Mouse (Mus musculus) spleen, postnatal 36 days (tissue): Measurements from ENCODE around the gene Foxn1.

Experiments
- DNase-seq, 2 experiments: peaks; one replicate each; pipeline ENCODE4 v3.0.0; 2022; ENCODE audit warnings: low spot score in 2 of 2, mixed read lengths in 1 of 2

The Foxn1 gene

DNA sequence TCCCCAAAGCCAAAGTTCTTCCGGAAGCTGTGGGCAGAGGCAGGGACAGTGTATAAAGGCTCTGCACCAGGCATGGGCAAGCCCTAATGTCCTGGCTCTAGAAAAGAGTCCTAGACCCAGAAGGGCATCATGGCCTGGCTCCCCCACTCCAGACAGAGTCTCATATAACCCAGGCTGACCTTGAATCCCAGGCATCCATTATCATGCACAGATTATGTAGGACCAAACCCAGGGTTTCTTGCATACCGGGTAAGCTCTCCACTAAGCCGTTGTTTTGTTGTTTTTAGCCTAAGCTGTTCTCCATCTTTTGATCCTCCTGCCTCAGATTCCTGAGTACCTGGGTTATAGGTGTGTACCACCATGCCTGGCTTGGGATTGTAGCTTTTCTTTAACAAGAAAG, 14.6 kb upstream of the Foxn1 start:
- DNase-seq: no peak

- DNase-seq: peak; percentile 34 to 41
Observed at GRCm38 (mm10) chr11:78399680-78400079, 13.3 kb upstream of the Foxn1 start.

DNA sequence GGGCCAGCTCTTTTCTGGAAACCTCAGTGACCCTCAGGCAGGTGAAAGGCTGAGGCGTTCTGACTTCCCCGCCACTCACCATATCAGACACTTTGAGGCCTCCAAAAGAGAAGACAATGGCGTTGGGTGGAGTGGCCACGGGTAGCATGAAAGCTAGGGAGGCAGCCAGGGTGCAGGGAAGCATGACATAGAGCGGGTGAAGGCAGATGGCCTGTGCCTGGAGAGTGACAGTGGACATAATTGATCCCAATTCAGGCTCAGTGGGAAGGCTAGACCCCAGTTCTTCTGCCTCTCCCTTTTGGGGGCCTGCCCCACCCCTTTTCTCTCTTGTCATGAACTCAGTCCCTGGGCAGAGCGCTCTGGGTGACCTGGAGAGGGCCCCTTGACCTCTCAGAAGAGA, 11.9 kb upstream of the Foxn1 start:
- DNase-seq: no peak

GRCm38 (mm10) chr11:78397397-78397796, 11.0 kb upstream of the Foxn1 start:
- DNase-seq: peak; percentile 60 to 61

DNA sequence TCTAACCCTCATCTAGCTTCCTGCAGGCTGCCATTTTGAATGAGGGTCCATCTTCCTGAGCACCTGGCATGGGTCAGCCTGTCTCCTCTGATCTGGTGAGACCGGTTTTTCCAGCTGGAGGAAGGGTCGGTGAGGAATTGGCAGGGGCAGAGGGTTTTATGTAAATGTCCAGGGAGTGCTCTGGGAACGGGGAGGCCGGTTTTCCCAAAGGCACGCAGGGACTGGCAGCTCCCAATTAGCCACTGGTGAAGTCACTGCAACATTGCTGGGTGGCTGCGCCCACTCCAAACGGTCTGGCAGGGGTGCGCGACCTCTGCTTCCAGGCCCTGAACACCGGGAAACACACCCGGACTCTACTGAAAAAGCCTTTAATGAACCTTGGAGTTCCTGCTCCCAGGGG, 10.6 kb upstream of the Foxn1 start:
- DNase-seq: no peak

GRCm38 (mm10) chr11:78392728-78393127, 6.4 kb upstream of the Foxn1 start:
- DNase-seq: no peak

DNA sequence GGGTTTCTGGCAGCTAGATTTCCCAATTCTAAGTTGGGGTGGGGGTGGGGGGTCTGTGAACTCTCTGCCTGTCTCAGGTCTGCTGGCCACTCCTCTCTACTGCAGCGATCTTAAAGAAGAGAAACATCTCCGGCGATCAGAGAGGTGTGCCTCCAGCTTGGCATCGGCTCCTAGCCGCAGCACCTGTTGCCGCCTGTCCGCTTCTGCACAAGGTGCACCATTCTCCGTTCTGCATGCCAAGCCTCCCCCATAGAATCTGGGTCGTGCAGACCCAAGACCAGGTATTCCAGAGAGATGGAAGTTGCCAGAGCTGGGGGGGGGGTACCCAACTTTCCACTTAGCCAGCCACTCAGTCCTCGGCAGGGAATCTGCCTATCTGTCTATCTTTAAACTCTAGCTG, 582 bp downstream of the Foxn1 start:
- DNase-seq: no peak

- no peak for DNase-seq
Observed at GRCm38 (mm10) chr11:78382701-78383100, 3.7 kb downstream of the Foxn1 start.

DNA sequence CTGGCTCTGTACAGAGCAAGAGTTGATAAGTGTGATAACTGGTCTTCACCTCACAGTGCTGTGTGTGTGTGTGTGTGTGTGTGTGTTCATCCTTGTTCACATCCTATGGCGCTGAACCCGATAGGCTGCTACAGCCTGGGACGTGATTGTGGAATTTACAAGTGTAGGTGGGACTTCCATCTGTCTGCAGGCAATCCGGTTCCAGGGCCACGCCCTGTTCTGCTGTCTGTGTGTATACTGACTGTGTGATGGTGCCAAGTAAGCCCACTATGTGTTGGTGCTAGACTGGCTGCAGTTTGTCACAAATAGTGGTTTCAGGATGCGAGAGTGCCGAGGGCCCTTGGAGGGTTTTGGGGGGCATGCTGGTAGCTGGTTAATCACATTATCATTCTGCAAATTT, 4.1 kb downstream of the Foxn1 start:
- DNase-seq: no peak

DNA sequence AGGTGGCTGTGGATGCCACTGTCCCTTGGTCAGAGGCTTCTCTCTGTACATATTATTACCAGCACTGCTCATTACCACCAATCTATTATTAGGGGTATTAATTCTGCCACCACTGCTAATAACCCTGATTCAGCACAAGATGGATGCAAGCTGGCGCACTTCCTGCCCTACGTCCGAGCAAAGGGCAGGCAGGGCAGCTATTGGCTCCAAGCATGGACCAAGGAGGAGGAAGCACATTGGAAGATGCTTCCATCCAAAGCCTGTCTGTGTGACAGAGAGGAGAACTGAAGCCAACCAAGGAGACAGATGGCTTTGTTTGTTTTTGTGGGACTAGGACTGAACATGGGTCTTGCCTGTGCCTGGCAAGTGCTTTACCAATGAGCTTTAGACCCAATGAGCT, 5.4 kb downstream of the Foxn1 start:
- no peak for DNase-seq

DNA sequence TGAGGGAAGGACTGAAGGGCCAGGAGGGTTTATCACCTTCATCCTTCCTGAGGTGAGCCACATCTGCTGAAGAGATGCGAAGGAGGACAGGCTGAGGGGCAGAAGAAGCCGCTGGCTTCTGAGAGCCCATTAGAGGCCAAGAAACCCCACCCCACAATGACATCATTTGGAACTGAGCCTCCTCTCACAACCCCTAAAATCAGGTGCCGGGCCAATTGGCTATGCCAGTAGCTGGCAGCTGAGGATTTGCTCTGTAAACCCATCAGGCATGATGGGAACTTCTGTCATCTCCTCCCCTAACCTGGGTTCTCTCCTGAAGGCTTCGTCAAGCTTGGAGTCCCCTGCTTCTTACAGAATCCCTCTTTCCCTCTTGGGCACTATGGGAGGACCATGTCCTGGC, 6.0 kb downstream of the Foxn1 start:
- DNase-seq: no peak

- DNase-seq: no peak
Observed at GRCm38 (mm10) chr11:78377549-78378159, 8.7 kb downstream of the Foxn1 start.

DNA sequence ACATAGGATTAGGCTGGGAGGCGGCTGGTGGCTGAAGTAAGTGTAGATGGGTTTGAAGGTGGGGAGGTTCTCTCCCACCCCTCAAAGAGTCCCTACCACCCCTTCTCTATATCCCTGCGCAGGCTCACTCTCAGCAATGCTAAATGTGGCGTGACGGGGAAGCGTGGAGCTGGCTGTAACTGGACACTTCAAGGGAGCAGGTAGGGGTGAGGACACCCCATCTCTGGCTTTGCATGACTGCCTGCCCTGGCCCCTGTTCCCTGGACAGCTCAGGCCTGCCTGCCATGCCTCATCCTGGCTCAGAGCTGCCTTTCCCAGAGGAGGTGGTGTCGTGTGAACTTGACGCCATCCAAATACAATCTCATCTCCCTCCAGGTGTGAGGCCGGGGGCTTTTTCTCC, 12.2 kb downstream of the Foxn1 start:
- no peak for DNase-seq

GRCm38 (mm10) chr11:78372610-78373009, 13.7 kb downstream of the Foxn1 start:
- DNase-seq: no peak

DNA sequence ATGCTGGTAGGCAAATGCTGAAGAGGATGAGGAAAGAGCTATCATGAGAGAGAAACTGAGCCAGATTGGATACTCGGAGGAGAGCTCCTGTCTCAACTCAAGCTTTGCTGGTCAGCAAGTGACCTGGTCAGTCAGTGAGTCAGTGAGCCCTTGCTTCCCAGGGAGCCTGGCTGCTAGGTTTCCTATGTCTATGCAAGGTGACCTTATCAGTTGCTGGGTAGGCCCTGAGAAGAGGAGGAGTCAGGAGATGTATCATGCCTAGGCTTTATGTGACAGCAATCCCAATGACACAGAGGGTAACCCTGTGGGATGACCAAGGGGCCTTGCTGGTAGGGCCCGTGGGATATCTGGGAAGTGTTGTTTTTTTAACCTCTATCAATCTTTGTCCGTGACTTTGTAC, 14.2 kb downstream of the Foxn1 start:
- DNase-seq: no peak

DNA sequence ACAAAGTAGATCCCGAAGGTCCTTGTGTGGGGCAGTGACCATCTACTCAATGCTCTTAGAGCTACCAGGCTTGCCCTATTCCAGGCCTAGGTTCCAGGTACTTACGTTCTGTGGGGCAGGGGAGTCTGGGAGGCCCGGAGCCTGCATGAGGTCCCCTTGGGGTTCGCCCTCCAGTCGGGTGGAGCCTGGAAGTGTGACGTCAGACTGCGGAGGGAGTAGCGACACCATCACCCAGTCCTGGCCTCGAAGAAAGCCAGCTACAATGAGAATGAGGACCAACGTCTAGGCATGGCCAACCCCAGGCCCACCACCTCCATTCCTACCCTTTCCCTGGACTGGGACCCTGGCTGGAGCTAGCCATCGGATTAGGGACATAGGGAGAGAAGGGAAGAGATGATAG, 14.6 kb downstream of the Foxn1 start:
- no peak for DNase-seq

- DNase-seq: no peak
Observed at GRCm38 (mm10) chr11:78370389-78370788, 16.0 kb downstream of the Foxn1 start.

- no peak for DNase-seq
Observed at GRCm38 (mm10) chr11:78367456-78368225, 18.7 kb downstream of the Foxn1 start.

GRCm38 (mm10) chr11:78364103-78364502, 22.3 kb downstream of the Foxn1 start:
- no peak for DNase-seq

DNA sequence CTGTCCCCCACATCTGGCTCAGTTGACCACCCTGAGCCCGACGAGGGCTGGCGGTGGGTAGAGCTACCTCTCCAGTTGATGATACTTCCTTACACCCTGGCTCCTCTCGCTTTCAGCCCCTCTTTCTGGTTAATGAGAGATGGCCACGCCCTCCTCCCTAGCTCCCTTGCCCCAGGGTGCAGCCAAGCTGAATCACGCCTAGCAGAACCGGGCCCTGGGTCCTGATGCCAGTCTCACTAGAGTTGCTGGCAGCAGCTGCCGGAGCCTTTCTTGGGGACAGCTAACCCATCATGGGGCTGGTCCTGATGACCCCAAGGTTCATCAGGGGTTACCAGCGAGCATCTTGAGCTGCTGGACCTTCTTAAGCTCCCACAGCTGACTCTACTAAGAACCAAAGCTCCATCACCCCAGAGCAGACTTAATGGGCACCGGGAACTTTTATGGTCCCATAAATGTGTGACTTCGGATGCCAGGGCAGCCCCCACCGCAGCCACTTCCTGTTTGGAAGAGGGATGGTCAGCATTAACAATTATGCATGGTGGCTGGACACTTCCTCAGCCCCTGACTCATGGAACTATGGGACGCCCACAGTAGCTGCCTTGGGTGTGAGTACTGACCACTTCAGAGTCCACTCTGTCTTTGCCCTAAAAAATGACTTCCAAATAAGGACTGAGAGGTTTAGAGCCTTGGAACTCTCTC, 22.9 kb downstream of the Foxn1 start:
- no peak for DNase-seq

DNA sequence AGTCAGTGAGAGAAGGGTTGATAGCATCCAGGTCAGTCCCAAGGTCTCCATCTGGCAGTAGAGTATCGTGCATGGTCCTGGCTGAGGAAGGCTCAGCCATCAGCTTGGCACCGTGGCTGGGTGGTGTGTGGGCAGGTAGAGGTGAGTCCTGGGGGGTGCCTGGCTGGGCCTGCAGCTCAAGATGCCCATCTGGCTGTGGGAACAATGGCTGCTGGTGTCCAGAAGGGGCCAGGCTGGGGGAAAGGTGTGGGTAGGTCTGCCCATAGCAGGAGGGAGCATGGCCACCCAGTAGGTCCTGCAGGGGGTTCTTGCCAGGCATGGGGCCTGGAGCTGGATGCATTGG, 25.6 kb downstream of the Foxn1 start:
- no peak for DNase-seq

- peak; percentile 73 to 79 for DNase-seq
Observed at GRCm38 (mm10) chr11:78360125-78360788, 26.1 kb downstream of the Foxn1 start.
